Mouse (Mus musculus): ENCODE results near the gene Arid3c.

Gene Arid3c

DNA sequence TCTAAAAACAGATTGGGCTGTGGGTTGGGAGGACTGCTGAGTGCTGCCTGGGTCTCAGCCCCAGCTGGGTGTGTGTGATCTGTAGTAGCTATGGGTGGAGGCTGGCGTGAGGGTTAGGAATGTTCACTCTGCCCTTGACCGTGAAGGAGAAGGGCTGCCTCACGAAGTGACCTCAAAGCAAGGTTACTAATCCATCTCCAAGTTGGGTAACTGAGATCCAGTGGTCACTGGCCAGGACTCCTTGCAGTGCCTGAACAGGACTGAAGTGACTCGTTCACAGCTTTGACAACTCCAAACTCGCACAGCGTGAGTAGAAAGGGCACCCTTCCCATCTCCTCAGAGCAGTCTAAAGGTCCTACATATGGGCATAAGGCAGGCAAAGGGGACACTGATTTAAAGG, 52.1 kb downstream of the Arid3c start:
- DNase-seq (ENCODE audit: low spot score in 2 of 2) = no peak

DNA sequence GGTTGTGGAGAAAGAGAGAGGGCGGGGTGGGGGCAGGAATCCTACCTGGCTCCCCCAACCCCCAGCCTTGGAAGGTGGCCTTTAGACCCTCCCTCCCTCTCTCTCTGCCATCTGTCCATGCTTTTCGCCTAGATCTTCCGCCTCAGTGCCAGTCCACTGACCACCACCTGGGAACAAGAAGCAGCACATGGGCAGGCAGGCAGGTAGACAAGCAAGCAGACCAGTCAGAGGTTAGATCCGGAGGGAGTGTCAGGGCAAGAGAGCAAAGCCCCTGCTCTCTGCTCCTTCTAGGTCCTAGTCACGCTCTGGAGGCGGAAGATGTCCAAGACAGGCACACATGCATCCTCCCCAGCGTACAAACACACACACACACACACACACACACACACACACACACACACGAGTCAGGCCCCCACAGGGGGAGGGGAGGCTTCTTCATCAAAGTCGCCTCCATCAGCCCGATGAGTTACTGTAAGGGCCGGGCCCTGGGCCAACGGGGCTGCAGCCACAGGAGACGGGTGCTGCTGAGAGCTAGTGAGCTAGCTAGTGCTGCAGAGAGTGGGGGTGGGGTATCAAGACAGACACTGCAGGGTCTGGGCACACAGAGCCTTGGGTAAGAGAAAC, 53.8 kb downstream of the Arid3c start:
- no peak for DNase-seq (ENCODE audit: low spot score in 2 of 2)

DNA sequence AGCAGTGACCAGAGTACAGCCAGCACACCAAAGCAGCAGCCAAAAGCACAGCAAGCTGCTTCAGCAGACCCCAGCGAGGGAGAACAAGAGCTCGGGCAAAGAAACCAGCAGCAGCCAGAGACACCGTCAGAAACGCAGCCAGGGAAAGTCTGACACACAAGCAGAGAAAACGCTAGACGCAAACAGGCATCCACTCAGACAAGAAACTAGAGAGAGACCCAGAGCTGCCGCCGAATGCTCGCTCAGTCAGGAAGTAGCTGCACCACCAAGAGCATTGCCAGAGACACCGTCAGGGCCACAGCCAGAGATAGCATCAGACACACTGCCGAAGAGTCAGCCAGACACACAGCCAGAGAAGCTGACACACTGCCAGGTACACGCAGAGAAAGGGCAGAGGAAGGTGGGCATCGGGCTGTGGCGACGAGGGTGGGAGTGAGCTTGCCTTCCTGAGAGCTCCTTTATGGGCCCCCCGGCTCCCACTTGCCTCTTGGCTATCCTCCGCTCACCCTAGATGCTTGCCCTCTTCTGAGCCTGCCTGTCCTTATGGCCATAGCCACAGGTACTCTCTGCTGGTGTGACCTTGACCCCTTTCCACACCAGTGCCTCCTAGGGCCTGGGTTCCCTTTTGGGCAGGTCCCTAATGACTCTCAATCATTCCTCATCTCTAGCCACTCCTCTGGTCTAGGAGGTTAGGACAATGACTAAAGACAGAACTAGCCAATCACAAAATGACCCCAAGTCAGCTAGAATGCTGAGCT, 54.5 kb downstream of the Arid3c start:
- no peak for DNase-seq (ENCODE audit: low spot score in 2 of 2)
